In genomic region chr17:27105698-27106470, GRCm38 (mm10) we compare ENCODE assay signal across 17 mouse cellular contexts. TPM values are rescaled to one million over a fixed set of nuclear protein-coding genes. Genes with fewer than 3 reads are reported as not detected.
DNase-seq lines count a peak whose midpoint lies in the region; ATAC-seq and TF ChIP-seq lines count a peak whose summit lies in the region.
"Had no signal": no experiment of that assay in that cellular context is flagged by ENCODE, and none has a peak within 500 bp of the region (broad histone marks: within the 10 kb centered on the region; RNA-seq: fewer than 3 reads in every experiment).

No protein-coding gene starts in this region.

- H3K79me2 ChIP-seq in C2C12 (ENCODE audit: control insufficient read depth, insufficient read depth) = no peaks in the 10 kb centered on the region

- WGBS in liver, embryonic 12.5 days (ENCODE audit: insufficient replicate concordance) = 63% methylated on average over 15 of the region's 18 CpGs
- WGBS in liver, embryonic 14.5 days (ENCODE audit: insufficient replicate concordance) = 52% methylated on average over 15 of the region's 18 CpGs

- H3K4me3 ChIP-seq in liver, embryonic 12.5 days = no peak overlapping the region
- H3K4me3 ChIP-seq in C2C12 (ENCODE audit: insufficient read depth, poor library complexity, severe bottlenecking) = no peak overlapping the region
- no peak overlapping the region for H3K4me3 ChIP-seq in liver, embryonic 14.5 days (ENCODE audit: insufficient read depth in 1 of 2, low read depth in 2 of 2, low read length in 2 of 2)
- H3K4me3 ChIP-seq: left cerebral cortex, adult 2 months; limb, embryonic 13.5 days; lung, embryonic 15.5 days; midbrain, embryonic 12.5 days; myocyte had no signal

- intact Hi-C loops in heart, postnatal 36 days (cut with DNase I) = no loop called here

- ATAC-seq in liver, embryonic 12.5 days = no peak
- peak; percentile 23; the same call in 1 of the 2 replicates for ATAC-seq in liver, embryonic 14.5 days (ENCODE audit: insufficient read depth)
- ATAC-seq in megakaryocyte, adult 5-6 weeks (ENCODE audit: poor library complexity, severe bottlenecking) = no peak

- H3K36me3 ChIP-seq in liver, embryonic 12.5 days = no peaks in the 10 kb centered on the region
- H3K36me3 ChIP-seq in C2C12 (ENCODE audit: control insufficient read depth, insufficient read depth) = peaks cover 31% of the 10 kb centered on the region
- H3K36me3 ChIP-seq in liver, embryonic 14.5 days (replicated peaks; ENCODE audit: control insufficient read depth, insufficient read depth, low read depth) = no peaks in the 10 kb centered on the region
- H3K36me3 ChIP-seq: lung, embryonic 15.5 days; midbrain, embryonic 12.5 days had no signal

- H3K4me1 ChIP-seq in liver, embryonic 12.5 days = no peaks in the 10 kb centered on the region
- no peaks in the 10 kb centered on the region for H3K4me1 ChIP-seq in liver, embryonic 14.5 days (replicated peaks; ENCODE audit: control insufficient read depth in 2 of 2, insufficient read depth in 2 of 2, low read length in 1 of 2)
- H3K4me1 ChIP-seq: midbrain, embryonic 12.5 days had no signal

- DNase-seq in liver (peak; percentile 38), ZHBTc4 (ENCODE audit: low read depth, low spot score) (peak; percentile 94), adipocyte (ENCODE audit: low spot score) (no peak)
- no peak for DNase-seq in liver, embryonic 14.5 days (ENCODE audit: low read depth in 3 of 3, low spot score in 3 of 3)
- no peak for DNase-seq in heart, postnatal 36 days
- DNase-seq: cerebellum, postnatal 25 days; heart, postnatal 10 days; kidney, adult 9 months had no signal

- no peak overlapping the region for H3K9ac ChIP-seq in liver, embryonic 12.5 days
- no peak overlapping the region for H3K9ac ChIP-seq in liver, embryonic 14.5 days (replicated peaks)
- H3K9ac ChIP-seq: hindbrain, embryonic 14.5 days; limb, embryonic 13.5 days; lung, embryonic 15.5 days; midbrain, embryonic 12.5 days had no signal

- no peak overlapping the region for H3ac ChIP-seq in C2C12 (ENCODE audit: control insufficient read depth, insufficient read length, low read depth)

- no peak overlapping the region for H3K27ac ChIP-seq in liver, embryonic 12.5 days
- H3K27ac ChIP-seq in liver, embryonic 14.5 days = no peak overlapping the region
- H3K27ac ChIP-seq: hindbrain, embryonic 14.5 days; left cerebral cortex, adult 2 months; limb, embryonic 13.5 days; lung, embryonic 15.5 days; midbrain, embryonic 12.5 days had no signal

- TF ChIP-seq CTCF in C2C12 (IDR thresholded peaks at IDR 0.05; ENCODE audit: control insufficient read depth, insufficient read depth, insufficient read length) = no peak
- 0 out of 2 replicates have a peak, but pooled peaks have one; percentile 8 for TF ChIP-seq CTCF in liver, embryonic 14.5 days (IDR thresholded peaks at IDR 0.05; ENCODE audit: low read depth)

- no peak for TF ChIP-seq EP300 in liver, embryonic 14.5 days (IDR thresholded peaks at IDR 0.05; ENCODE audit: low read depth)

- no peak overlapping the region for H3K4me2 ChIP-seq in liver, embryonic 12.5 days
- no peak overlapping the region for H3K4me2 ChIP-seq in liver, embryonic 14.5 days (ENCODE audit: low read depth)
- H3K4me2 ChIP-seq: hindbrain, embryonic 14.5 days; limb, embryonic 13.5 days; lung, embryonic 15.5 days; midbrain, embryonic 12.5 days had no signal

- H3K27me3 ChIP-seq in liver, embryonic 12.5 days (replicated peaks) = no peaks in the 10 kb centered on the region
- H3K27me3 ChIP-seq in C2C12 (ENCODE audit: control insufficient read depth, insufficient read depth, insufficient read length) = no peaks in the 10 kb centered on the region
- no peaks in the 10 kb centered on the region for H3K27me3 ChIP-seq in liver, embryonic 14.5 days (ENCODE audit: control insufficient read depth, insufficient read depth, low read length)
- H3K27me3 ChIP-seq: limb, embryonic 13.5 days; lung, embryonic 15.5 days had no signal

- no peaks in the 10 kb centered on the region for H3K9me3 ChIP-seq in liver, embryonic 12.5 days (replicated peaks)
- no peaks in the 10 kb centered on the region for H3K9me3 ChIP-seq in liver, embryonic 14.5 days (ENCODE audit: control insufficient read depth, low read length)
- H3K9me3 ChIP-seq: limb, embryonic 13.5 days; lung, embryonic 15.5 days; midbrain, embryonic 12.5 days had no signal

- H3K79me3 ChIP-seq in C2C12 (ENCODE audit: low read depth) = no peaks in the 10 kb centered on the region

TF ChIP-seq in C2C12, 6 proteins besides CTCF, POLR2A, EP300 and RAD21:
- TF ChIP-seq MAX (IDR thresholded peaks at IDR 0.05) (no peak), CEBPB (IDR thresholded peaks at IDR 0.05; ENCODE audit: low read depth) (peak; percentile 49), MYOG (IDR thresholded peaks at IDR 0.05; ENCODE audit: control insufficient read depth, extremely low read depth, insufficient read length) (no peak), USF1 (IDR thresholded peaks at IDR 0.05; ENCODE audit: low read depth) (no peak), FOSL1 (IDR thresholded peaks at IDR 0.05; ENCODE audit: insufficient read depth, low read length, poor library complexity, severe bottlenecking) (no peak), MYOD1 (IDR thresholded peaks at IDR 0.05; ENCODE audit: control insufficient read depth, insufficient read length, low read depth) (no peak)
TF ChIP-seq in C2C12: peak in this region for 1.

RNA-seq across cellular contexts. Expression of gene Uqcc2, which starts 27.8 kb away (rescaled TPM):
- 254 and 262 TPM in 2 replicates for polyA plus RNA-seq in liver, embryonic 12.5 days (2016; fragmentation: Nextera tagmentation; extraction: Ambion mirVana)
- 630 TPM for polyA plus RNA-seq in C2C12 (2012; fragmentation: generic; extraction: Trizol)
- 73.6 and 129 TPM in 2 replicates for polyA plus RNA-seq in liver, embryonic 14.5 days (2012; rRNA removed)
- 204 and 208 TPM in 2 replicates for polyA plus RNA-seq in liver, embryonic 14.5 days (2014; fragmentation: Nextera tagmentation; extraction: Ambion mirVana)
- total RNA-seq in heart, postnatal 36 days (2021) = 100 to 1,000 TPM; 291 to 337 TPM
- total RNA-seq in megakaryocyte, adult 5-6 weeks (2015) = 92.0 and 94.4 TPM in 2 replicates
- 88.7 and 110 TPM in 2 replicates for total RNA-seq in megakaryocyte, adult 5-6 weeks (2017)

RNA-seq across cellular contexts. Expression of gene Itpr3, which starts 48.8 kb away (rescaled TPM):
- 1.2 and 1.3 TPM in 2 replicates for polyA plus RNA-seq in liver, embryonic 12.5 days (2016; fragmentation: Nextera tagmentation; extraction: Ambion mirVana)
- polyA plus RNA-seq in C2C12 (2012; fragmentation: generic; extraction: Trizol) = 20.0 TPM
- polyA plus RNA-seq in liver, embryonic 14.5 days (2012; rRNA removed) = 0.96 and 1.00 TPM in 2 replicates
- polyA plus RNA-seq in liver, embryonic 14.5 days (2014; fragmentation: Nextera tagmentation; extraction: Ambion mirVana) = 0.53 and 0.75 TPM in 2 replicates
- 1 to 10 TPM; 5.3 to 6.7 TPM for total RNA-seq in heart, postnatal 36 days (2021)
- total RNA-seq in megakaryocyte, adult 5-6 weeks (2015) = 5.9 and 6.2 TPM in 2 replicates
- total RNA-seq in megakaryocyte, adult 5-6 weeks (2017) = 10.9 and 12.2 TPM in 2 replicates

Comparison
In these comparisons a context has a peak if more than half of its experiments do, and no peak if none do; other contexts are left out.
1. DNase-seq: peak in liver (single experiment) and ZHBTc4 (single experiment); none in liver, embryonic 14.5 days (0 of 3), heart, postnatal 36 days (0 of 2) and adipocyte (single experiment).